Mouse (Mus musculus) heart, adult 2 months (tissue): Measurements from ENCODE around the gene Mthfsd.

Experiments
- CTCF ChIP-seq: fragments of 200-600 bp; IDR thresholded peaks from 2 replicates; pipeline ENCODE4 v1.8.1; 2022; ENCODE audit warnings: antibody characterized with exemption, mild to moderate bottlenecking, moderate library complexity
- POLR2A ChIP-seq: fragments of 200-500 bp; IDR thresholded peaks from 2 replicates; pipeline ENCODE4 v1.6.1; 2011; ENCODE audit warnings: mild to moderate bottlenecking, low read depth, low read length, control low read depth; ENCODE audit not compliant: insufficient read depth

DNA sequence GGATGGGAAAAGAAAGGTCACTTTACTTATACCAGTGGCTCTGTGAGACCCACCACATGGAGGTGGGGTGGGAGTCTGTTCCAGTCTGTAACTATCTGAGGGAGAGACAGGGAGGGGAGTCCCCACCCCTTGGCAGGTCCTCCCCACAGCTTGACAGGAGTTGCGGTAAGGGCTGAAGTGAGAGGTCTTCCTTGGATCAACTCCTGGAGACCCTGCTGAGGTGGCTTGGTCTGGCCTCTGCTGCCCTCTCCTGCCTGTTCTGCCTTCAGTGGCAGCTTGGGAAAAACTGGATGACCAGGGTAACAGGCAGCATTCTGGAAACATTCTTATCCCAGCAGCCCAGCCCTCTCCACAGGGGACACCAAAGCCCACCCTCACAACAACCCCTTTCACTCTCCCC, 17.5 kb downstream of the Mthfsd start:
- TF ChIP-seq POLR2A (no peak), CTCF (peak; percentile 37)
